Mouse (Mus musculus): ENCODE results near the gene Stk38.

GRCm38 (mm10) chr17:29020444-29020843 is 12.6 kb upstream of the Stk38 start:
- no peak for TF ChIP-seq GATA1 (IDR thresholded peaks at IDR 0.05; ENCODE audit: low read length)
- no peak for TF ChIP-seq TAL1 (IDR thresholded peaks at IDR 0.05; ENCODE audit: low read length)
